Mouse (Mus musculus): ENCODE measurements around the gene Olfr791. TPM values are rescaled to one million over a fixed set of nuclear protein-coding genes. Genes with fewer than 3 reads are reported as not detected.

Gene Olfr791
- not detected in 2 replicates for total RNA-seq (2015; ENCODE audit: low replicate concordance)
- total RNA-seq (2017; ENCODE audit: low replicate concordance): not detected in 2 replicates

DNA sequence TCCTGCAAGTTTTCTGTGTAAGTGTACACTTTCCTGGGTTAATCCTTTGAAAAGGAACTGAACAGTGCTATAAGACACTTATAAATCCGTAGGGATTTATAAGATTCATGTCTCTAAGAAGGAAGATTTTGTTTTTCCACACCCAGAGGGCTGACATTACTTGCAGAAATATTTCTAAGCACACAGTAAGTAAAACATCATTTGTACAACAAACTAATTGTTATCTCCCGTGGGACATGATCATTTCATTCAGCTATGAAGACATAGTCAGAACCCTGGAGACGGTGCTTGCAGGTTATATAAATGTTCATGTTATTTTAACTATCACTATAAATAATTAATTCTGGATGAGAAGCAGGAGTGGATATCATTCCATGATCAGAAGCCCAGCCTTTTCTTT lies at the start of gene Olfr791:
Olfr791 (plus strand) TSS at position 301 of the 400 bp plus-strand sequence.
- ATAC-seq (replicated peaks; ENCODE audit: low FRiP score, poor library complexity, severe bottlenecking): no peak

DNA sequence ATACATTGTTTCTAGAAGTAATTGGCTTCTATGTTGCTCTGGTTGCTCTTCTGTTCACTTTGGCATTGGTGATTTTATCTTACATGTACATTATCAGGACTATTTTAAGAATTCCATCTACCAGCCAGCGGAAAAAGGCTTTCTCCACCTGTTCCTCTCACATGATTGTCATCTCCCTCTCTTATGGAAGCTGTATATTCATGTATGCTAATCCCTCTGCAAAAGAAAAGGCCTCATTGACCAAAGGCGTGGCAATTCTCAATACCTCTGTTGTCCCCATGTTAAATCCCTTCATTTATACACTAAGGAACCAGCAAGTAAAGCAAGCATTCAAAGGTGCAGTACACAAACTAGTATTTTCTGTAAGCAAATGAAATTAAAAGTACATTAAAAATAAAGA lies 48.3 kb upstream of the Olfr791 start:
- no peak for ATAC-seq (replicated peaks; ENCODE audit: low FRiP score, poor library complexity, severe bottlenecking)

DNA sequence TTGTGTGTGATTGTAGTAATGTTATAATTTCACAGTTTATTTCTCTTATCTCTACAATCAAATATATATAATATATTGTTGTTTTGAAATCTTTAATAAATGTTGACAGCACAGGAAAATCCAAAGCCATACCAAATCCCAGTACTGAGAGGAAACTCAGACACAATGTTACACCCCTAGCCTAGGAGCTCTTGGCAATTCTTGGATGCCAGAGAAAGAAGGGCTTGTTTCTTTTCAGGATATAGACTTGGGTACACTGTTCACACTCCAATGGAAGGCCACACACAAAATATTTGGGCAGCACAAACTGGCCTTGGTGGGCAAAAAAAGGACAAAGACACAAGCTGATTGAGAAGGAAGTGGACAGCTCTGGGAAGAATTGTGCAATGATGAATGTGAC lies 47.9 kb upstream of the Olfr791 start:
- no peak for ATAC-seq (replicated peaks; ENCODE audit: low FRiP score, poor library complexity, severe bottlenecking)

DNA sequence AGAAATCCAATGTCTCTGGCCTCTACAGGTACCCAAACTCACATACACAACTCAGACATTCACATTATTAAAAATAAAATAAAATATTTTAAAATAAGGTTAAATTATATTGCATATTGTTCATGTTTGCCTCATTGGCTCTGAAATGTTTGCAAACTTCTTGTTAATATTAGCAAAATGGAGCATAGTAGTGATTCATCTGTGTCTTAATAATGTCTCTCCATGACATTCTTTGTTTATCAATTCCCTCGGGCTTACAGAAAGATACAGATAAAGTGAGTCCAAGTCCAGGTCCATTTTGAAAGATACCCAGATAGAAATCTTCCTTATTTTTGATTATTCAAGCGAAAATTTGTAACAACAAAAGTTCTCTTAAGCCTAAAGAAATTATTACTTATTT lies 37.1 kb upstream of the Olfr791 start, which contains the start of gene Olfr789:
Olfr789 (plus strand) TSS at position 301 of the 400 bp plus-strand sequence.
- ATAC-seq (replicated peaks; ENCODE audit: low FRiP score, poor library complexity, severe bottlenecking): no peak

DNA sequence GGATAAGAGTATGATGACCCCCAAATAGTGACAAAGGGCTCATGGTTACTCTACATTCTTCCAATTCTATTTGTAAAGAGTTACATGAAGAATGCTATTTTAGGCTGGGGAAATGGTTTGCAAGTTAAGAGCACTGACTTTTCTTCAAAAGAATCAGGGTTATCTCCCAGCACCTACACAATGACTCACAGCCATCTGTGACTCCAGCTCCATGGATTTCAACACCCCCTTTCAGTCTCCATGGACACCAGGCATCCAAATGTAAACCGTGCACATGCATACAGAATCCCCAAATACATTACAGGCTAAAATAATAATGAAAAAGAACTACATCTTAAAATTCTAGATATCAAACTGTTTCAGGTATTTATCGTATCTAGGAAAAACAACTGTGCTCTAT lies 31.5 kb upstream of the Olfr791 start:
- ATAC-seq (replicated peaks; ENCODE audit: low FRiP score, poor library complexity, severe bottlenecking): no peak

DNA sequence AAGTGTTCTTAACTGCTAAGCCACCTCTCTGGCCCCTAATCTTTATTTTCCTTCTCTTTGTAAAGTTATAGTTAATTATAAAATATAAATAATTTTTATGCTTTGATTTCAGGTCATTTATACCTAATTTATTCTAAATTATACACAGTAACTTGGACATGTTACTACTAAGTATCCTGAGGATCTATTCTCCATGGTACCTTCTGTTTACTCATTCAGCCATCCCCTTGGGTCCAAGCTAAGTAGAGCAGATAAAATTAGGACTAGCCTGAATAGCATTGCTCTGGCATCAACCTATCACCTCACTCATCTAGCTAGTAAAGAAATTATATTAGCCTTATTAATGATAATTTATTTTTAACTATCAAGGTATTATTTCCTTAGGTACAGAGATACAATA lies 23.4 kb upstream of the Olfr791 start, which contains the start of gene Olfr790:
Olfr790 (plus strand) TSS at position 301 of the 400 bp plus-strand sequence.
- no peak for ATAC-seq (replicated peaks; ENCODE audit: low FRiP score, poor library complexity, severe bottlenecking)

DNA sequence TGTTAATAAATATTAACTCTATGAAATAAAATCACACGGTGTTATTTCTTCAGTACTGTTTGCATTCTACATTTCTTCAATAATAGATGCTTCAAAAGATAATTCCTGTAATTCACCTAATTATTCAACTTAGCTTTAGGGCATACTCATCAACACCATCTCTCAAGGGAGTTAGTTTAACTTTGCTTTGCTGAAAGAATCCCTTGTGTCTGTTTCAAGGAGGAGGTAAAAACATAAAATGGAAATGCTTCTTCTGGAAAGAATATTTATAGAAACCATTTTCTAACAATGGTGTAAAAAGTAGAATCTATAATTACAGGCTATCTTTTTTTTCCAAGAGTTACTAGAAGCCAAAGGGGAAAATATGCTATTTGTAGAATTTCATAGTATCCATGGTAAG lies 17.3 kb downstream of the Olfr791 start, which contains the start of gene Olfr792:
Olfr792 (plus strand) TSS at position 301 of the 400 bp plus-strand sequence.
- ATAC-seq (replicated peaks; ENCODE audit: low FRiP score, poor library complexity, severe bottlenecking): no peak

DNA sequence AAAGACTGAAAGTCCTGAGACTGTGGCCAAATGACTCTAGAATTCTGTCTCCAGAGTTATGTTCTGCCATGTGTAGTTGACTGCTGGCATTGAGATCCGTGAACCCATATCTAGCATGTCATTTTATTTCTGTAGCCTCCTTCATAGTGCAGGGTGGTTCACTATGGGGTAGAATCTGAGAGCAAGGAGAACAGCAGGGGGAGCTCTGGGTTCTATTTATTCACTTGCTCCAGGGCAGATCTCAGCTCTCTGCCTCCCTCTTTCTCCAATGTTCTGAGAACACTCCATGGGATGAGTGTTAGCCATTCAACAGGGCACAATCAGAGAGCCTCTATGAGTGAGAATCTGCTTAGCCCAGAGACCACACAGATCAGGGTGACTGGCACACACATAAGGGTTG lies 27.8 kb downstream of the Olfr791 start:
- no peak for ATAC-seq (replicated peaks; ENCODE audit: low FRiP score, poor library complexity, severe bottlenecking)

DNA sequence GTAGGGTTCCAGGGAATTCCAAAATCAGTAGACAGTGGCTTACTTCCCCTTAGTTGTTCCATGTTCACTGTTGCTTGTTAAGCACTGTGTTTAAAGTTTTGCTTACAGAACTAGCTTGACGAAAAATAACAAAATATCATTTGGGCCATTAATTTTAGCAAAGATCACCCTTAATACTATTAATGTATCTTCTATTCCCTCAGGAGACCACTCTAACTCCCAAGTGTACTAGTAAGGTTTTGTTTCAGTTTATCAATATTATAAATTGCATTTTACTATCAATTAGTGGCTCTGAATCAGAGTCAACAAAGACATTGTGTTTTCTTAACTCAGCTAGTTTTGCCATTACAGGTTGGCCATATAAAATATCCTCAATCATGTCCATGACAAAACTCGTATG lies 45.8 kb downstream of the Olfr791 start, which contains the start of gene Olfr794:
Olfr794 (plus strand) TSS at position 301 of the 400 bp plus-strand sequence.
- no peak for ATAC-seq (replicated peaks; ENCODE audit: low FRiP score, poor library complexity, severe bottlenecking)

DNA sequence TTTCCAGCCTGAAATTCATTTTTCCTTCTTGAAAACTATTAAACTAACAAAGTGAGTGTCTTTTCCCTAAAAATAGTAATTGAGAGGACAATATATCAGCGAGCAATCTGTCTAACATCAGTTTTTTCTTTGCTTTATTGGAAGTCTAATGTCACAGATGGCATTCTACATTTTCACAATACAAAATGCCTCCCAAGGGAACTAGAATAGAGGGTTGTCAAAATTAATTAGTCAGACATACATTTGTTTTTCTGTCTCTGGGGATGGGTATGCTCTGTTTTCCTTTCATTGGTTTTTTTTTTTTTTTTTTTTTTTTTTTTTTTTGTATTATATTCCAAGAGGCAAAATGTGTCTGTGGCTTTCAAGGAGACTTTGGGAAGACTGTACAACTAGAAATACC lies 55.5 kb downstream of the Olfr791 start:
- ATAC-seq (replicated peaks; ENCODE audit: low FRiP score, poor library complexity, severe bottlenecking): no peak

Other genes starting within 250 kb of the Olfr791 start
- not detected in 2 replicates for gene Olfr780, start 203.7 kb upstream of the Olfr791 start, total RNA-seq (2015; ENCODE audit: low replicate concordance)
- gene Olfr780, start 203.7 kb upstream of the Olfr791 start, total RNA-seq (2017; ENCODE audit: low replicate concordance): not detected in 2 replicates
- gene Olfr781, start 192.9 kb upstream of the Olfr791 start, total RNA-seq (2015; ENCODE audit: low replicate concordance): not detected in 2 replicates
- not detected in 2 replicates for gene Olfr781, start 192.9 kb upstream of the Olfr791 start, total RNA-seq (2017; ENCODE audit: low replicate concordance)
- not detected in 2 replicates for gene Olfr782, start 172.9 kb upstream of the Olfr791 start, total RNA-seq (2015; ENCODE audit: low replicate concordance)
- gene Olfr782, start 172.9 kb upstream of the Olfr791 start, total RNA-seq (2017; ENCODE audit: low replicate concordance): not detected in 2 replicates
- 0.42 TPM in 1 of 2 replicates, not detected in the other for gene Olfr784, start 137.7 kb upstream of the Olfr791 start, total RNA-seq (2015; ENCODE audit: low replicate concordance)
- not detected in 2 replicates for gene Olfr784, start 137.7 kb upstream of the Olfr791 start, total RNA-seq (2017; ENCODE audit: low replicate concordance)
- not detected in 2 replicates for gene Olfr785, start 116.4 kb upstream of the Olfr791 start, total RNA-seq (2015; ENCODE audit: low replicate concordance)
- not detected in 2 replicates for gene Olfr785, start 116.4 kb upstream of the Olfr791 start, total RNA-seq (2017; ENCODE audit: low replicate concordance)
- gene Olfr786, start 94.5 kb upstream of the Olfr791 start, total RNA-seq (2015; ENCODE audit: low replicate concordance): not detected in 2 replicates
- not detected in 2 replicates for gene Olfr786, start 94.5 kb upstream of the Olfr791 start, total RNA-seq (2017; ENCODE audit: low replicate concordance)
- gene Olfr787, start 59.9 kb upstream of the Olfr791 start, total RNA-seq (2015; ENCODE audit: low replicate concordance): not detected in 2 replicates
- gene Olfr787, start 59.9 kb upstream of the Olfr791 start, total RNA-seq (2017; ENCODE audit: low replicate concordance): not detected in 2 replicates
- not detected in 2 replicates for gene Olfr788, start 50.8 kb upstream of the Olfr791 start, total RNA-seq (2015; ENCODE audit: low replicate concordance)
- not detected in 2 replicates for gene Olfr788, start 50.8 kb upstream of the Olfr791 start, total RNA-seq (2017; ENCODE audit: low replicate concordance)
- gene Olfr789, start 37.0 kb upstream of the Olfr791 start, total RNA-seq (2015; ENCODE audit: low replicate concordance): not detected in 2 replicates
- gene Olfr789, start 37.0 kb upstream of the Olfr791 start, total RNA-seq (2017; ENCODE audit: low replicate concordance): not detected in 2 replicates
- not detected in 2 replicates for gene Olfr790, start 23.3 kb upstream of the Olfr791 start, total RNA-seq (2015; ENCODE audit: low replicate concordance)
- not detected in 2 replicates for gene Olfr790, start 23.3 kb upstream of the Olfr791 start, total RNA-seq (2017; ENCODE audit: low replicate concordance)
- gene Olfr792, start 17.4 kb downstream of the Olfr791 start, total RNA-seq (2015; ENCODE audit: low replicate concordance): not detected in 2 replicates
- gene Olfr792, start 17.4 kb downstream of the Olfr791 start, total RNA-seq (2017; ENCODE audit: low replicate concordance): not detected in 2 replicates
- gene Olfr794, start 45.9 kb downstream of the Olfr791 start, total RNA-seq (2015; ENCODE audit: low replicate concordance): not detected in 2 replicates
- not detected in 2 replicates for gene Olfr794, start 45.9 kb downstream of the Olfr791 start, total RNA-seq (2017; ENCODE audit: low replicate concordance)
- not detected in 2 replicates for gene Olfr796, start 90.8 kb downstream of the Olfr791 start, total RNA-seq (2015; ENCODE audit: low replicate concordance)
- gene Olfr796, start 90.8 kb downstream of the Olfr791 start, total RNA-seq (2017; ENCODE audit: low replicate concordance): not detected in 2 replicates
- gene Olfr798, start 106.1 kb downstream of the Olfr791 start, total RNA-seq (2015; ENCODE audit: low replicate concordance): not detected in 2 replicates
- gene Olfr798, start 106.1 kb downstream of the Olfr791 start, total RNA-seq (2017; ENCODE audit: low replicate concordance): not detected in 2 replicates
- not detected in 2 replicates for gene Olfr799, start 115.7 kb downstream of the Olfr791 start, total RNA-seq (2015; ENCODE audit: low replicate concordance)
- not detected in 2 replicates for gene Olfr799, start 115.7 kb downstream of the Olfr791 start, total RNA-seq (2017; ENCODE audit: low replicate concordance)
- not detected in 2 replicates for gene Olfr800, start 135.9 kb downstream of the Olfr791 start, total RNA-seq (2015; ENCODE audit: low replicate concordance)
- not detected in 2 replicates for gene Olfr800, start 135.9 kb downstream of the Olfr791 start, total RNA-seq (2017; ENCODE audit: low replicate concordance)
- gene Olfr801, start 152.1 kb downstream of the Olfr791 start, total RNA-seq (2015; ENCODE audit: low replicate concordance): not detected in 2 replicates
- not detected in 2 replicates for gene Olfr801, start 152.1 kb downstream of the Olfr791 start, total RNA-seq (2017; ENCODE audit: low replicate concordance)
- not detected in 2 replicates for gene Olfr802, start 166.4 kb downstream of the Olfr791 start, total RNA-seq (2015; ENCODE audit: low replicate concordance)
- not detected in 2 replicates for gene Olfr802, start 166.4 kb downstream of the Olfr791 start, total RNA-seq (2017; ENCODE audit: low replicate concordance)
- not detected in 2 replicates for gene Olfr803, start 172.5 kb downstream of the Olfr791 start, total RNA-seq (2015; ENCODE audit: low replicate concordance)
- gene Olfr803, start 172.5 kb downstream of the Olfr791 start, total RNA-seq (2017; ENCODE audit: low replicate concordance): not detected in 2 replicates
- not detected in 2 replicates for gene Olfr804, start 181.4 kb downstream of the Olfr791 start, total RNA-seq (2015; ENCODE audit: low replicate concordance)
- gene Olfr804, start 181.4 kb downstream of the Olfr791 start, total RNA-seq (2017; ENCODE audit: low replicate concordance): not detected in 2 replicates
- gene Olfr805, start 207.6 kb downstream of the Olfr791 start, total RNA-seq (2015; ENCODE audit: low replicate concordance): not detected in 2 replicates
- gene Olfr805, start 207.6 kb downstream of the Olfr791 start, total RNA-seq (2017; ENCODE audit: low replicate concordance): not detected in 2 replicates
- gene Olfr806, start 220.1 kb downstream of the Olfr791 start, total RNA-seq (2015; ENCODE audit: low replicate concordance): not detected in 2 replicates
- not detected in 2 replicates for gene Olfr806, start 220.1 kb downstream of the Olfr791 start, total RNA-seq (2017; ENCODE audit: low replicate concordance)
- gene Olfr807, start 236.0 kb downstream of the Olfr791 start, total RNA-seq (2015; ENCODE audit: low replicate concordance): not detected in 2 replicates
- not detected in 2 replicates for gene Olfr807, start 236.0 kb downstream of the Olfr791 start, total RNA-seq (2017; ENCODE audit: low replicate concordance)
- gene Olfr808, start 243.7 kb downstream of the Olfr791 start, total RNA-seq (2015; ENCODE audit: low replicate concordance): not detected in 2 replicates
- gene Olfr808, start 243.7 kb downstream of the Olfr791 start, total RNA-seq (2017; ENCODE audit: low replicate concordance): not detected in 2 replicates

Measured in erythroid progenitor cell, adult 5-6 weeks (primary cell).